Mouse (Mus musculus): ENCODE data around the gene H2-M2. TPM values are rescaled to one million over a fixed set of nuclear protein-coding genes. Genes with fewer than 3 reads are reported as not detected.
"Not testable (repeated sequence)": the region's sequence is repeated elsewhere in the genome, so short reads cannot be mapped to it uniquely, and the experiment has no call there.

The H2-M2 gene
- polyA plus RNA-seq (2014; fragmentation: Nextera tagmentation; extraction: Ambion mirVana), result not detected in 2 replicates

- no peak for DNase-seq (ENCODE audit: low spot score)
- no peaks in the 10 kb centered on the region for H3K4me1 ChIP-seq (ENCODE audit: control insufficient read depth, insufficient read depth, low read length)
Observed at GRCm38 (mm10) chr17:37483452-37483851, at the start of gene H2-M2. H2-M2 (minus strand) TSS chr17:37483552.

DNA sequence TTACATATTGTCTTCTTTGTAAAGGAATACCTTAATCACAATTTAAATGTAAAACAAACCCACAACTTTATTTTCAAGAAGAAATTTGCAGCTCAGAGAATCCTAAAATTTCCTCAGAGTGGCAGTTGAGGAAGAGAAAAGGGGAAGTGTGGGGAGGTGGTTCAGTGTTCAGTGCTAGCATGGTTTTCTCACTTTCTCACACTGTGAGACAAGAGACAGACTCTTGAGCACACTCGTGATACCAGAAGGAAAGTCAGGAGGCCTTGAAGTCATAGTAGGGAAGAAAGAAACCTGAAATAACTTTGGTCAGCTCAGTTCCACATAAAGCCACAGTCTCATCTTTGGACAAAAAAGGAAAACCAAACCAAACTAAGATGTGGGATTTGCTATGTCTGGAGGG is 42.1 kb upstream of the H2-M2 start:
- H3K9ac ChIP-seq (ENCODE audit: low read depth, low read length); H3K9me3 ChIP-seq (ENCODE audit: control insufficient read depth, low read length); H3K27ac ChIP-seq (replicated peaks; ENCODE audit: low read depth, low read length); H3K4me1 ChIP-seq (ENCODE audit: control insufficient read depth, insufficient read depth, low read length); H3K36me3 ChIP-seq (ENCODE audit: control insufficient read depth, insufficient read depth, low read length); ATAC-seq (ENCODE audit: low read depth); DNase-seq (ENCODE audit: low spot score); H3K4me2 ChIP-seq (ENCODE audit: low read depth, low read length); H3K4me3 ChIP-seq (ENCODE audit: low read depth, low read length); H3K27me3 ChIP-seq (replicated peaks; ENCODE audit: control insufficient read depth, insufficient read depth, low read length): not testable (repeated sequence)
- 61% methylated on average over 1 of the region's 1 CpGs for WGBS

More at GRCm38 (mm10) chr17:37483452-37483851, at the start of gene H2-M2:
- no peak within 1 kb of the TSS for H3K4me3 ChIP-seq (ENCODE audit: low read depth, low read length)
- no peak within 1 kb of the TSS for H3K4me2 ChIP-seq (ENCODE audit: low read depth, low read length)
- 0 out of 2 replicates have a peak, but pooled peaks cover 2% of the 10 kb centered on the region for H3K9me3 ChIP-seq (ENCODE audit: control insufficient read depth, low read length)
- no peak within 1 kb of the TSS for H3K9ac ChIP-seq (ENCODE audit: low read depth, low read length)
- H3K27ac ChIP-seq (replicated peaks; ENCODE audit: low read depth, low read length), result no peak within 1 kb of the TSS
- ATAC-seq (ENCODE audit: low read depth), result no peak
- H3K36me3 ChIP-seq (ENCODE audit: control insufficient read depth, insufficient read depth, low read length), result no peaks in the 10 kb centered on the region
- no peaks in the 10 kb centered on the region for H3K27me3 ChIP-seq (replicated peaks; ENCODE audit: control insufficient read depth, insufficient read depth, low read length)
- 81% methylated on average over 2 of the region's 2 CpGs for WGBS

GRCm38 (mm10) chr17:37524612-37525011 is 41.3 kb upstream of the H2-M2 start:
- not testable (repeated sequence) for H3K9me3 ChIP-seq (ENCODE audit: control insufficient read depth, low read length); H3K9ac ChIP-seq (ENCODE audit: low read depth, low read length); DNase-seq (ENCODE audit: low spot score); H3K36me3 ChIP-seq (ENCODE audit: control insufficient read depth, insufficient read depth, low read length); H3K4me2 ChIP-seq (ENCODE audit: low read depth, low read length); H3K27ac ChIP-seq (replicated peaks; ENCODE audit: low read depth, low read length); H3K27me3 ChIP-seq (replicated peaks; ENCODE audit: control insufficient read depth, insufficient read depth, low read length); H3K4me3 ChIP-seq (ENCODE audit: low read depth, low read length); ATAC-seq (ENCODE audit: low read depth); H3K4me1 ChIP-seq (ENCODE audit: control insufficient read depth, insufficient read depth, low read length)

DNA sequence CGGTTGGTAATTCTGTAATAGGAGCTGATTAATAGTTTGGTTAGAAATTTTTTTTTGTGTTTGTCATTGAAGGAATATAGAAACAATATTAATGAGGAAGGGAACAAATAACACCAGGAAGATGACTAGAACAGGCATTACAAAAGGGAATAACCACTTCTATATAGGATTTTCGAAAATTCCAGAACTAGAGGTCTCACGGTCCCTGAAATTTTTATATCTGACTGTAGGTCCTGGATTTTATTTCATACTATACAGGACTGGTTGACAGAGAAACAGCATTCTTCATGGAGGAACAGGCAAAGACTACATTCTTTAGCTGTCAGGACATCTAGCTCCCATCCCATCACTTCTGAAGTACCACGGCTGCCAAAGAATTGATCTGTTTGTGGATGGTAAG is 24.4 kb upstream of the H2-M2 start, which contains the start of gene Olfr111:
TSS of gene Olfr111 (plus strand) at position 301 of the 400 bp plus-strand sequence.
- DNase-seq (ENCODE audit: low spot score) (no peak), ATAC-seq (ENCODE audit: low read depth) (no peak)
- no peaks in the 10 kb centered on the region for H3K9me3 ChIP-seq (ENCODE audit: control insufficient read depth, low read length)
- no peaks in the 10 kb centered on the region for H3K4me1 ChIP-seq (ENCODE audit: control insufficient read depth, insufficient read depth, low read length)
- no peak within 1 kb of the TSS for H3K9ac ChIP-seq (ENCODE audit: low read depth, low read length)
- H3K4me3 ChIP-seq (ENCODE audit: low read depth, low read length), result no peak within 1 kb of the TSS
- H3K4me2 ChIP-seq (ENCODE audit: low read depth, low read length), result no peak within 1 kb of the TSS
- no peaks in the 10 kb centered on the region for H3K27me3 ChIP-seq (replicated peaks; ENCODE audit: control insufficient read depth, insufficient read depth, low read length)
- 86% methylated on average over 4 of the region's 4 CpGs for WGBS
- no peak within 1 kb of the TSS for H3K27ac ChIP-seq (replicated peaks; ENCODE audit: low read depth, low read length)
- H3K36me3 ChIP-seq (ENCODE audit: control insufficient read depth, insufficient read depth, low read length), result no peaks in the 10 kb centered on the region

DNA sequence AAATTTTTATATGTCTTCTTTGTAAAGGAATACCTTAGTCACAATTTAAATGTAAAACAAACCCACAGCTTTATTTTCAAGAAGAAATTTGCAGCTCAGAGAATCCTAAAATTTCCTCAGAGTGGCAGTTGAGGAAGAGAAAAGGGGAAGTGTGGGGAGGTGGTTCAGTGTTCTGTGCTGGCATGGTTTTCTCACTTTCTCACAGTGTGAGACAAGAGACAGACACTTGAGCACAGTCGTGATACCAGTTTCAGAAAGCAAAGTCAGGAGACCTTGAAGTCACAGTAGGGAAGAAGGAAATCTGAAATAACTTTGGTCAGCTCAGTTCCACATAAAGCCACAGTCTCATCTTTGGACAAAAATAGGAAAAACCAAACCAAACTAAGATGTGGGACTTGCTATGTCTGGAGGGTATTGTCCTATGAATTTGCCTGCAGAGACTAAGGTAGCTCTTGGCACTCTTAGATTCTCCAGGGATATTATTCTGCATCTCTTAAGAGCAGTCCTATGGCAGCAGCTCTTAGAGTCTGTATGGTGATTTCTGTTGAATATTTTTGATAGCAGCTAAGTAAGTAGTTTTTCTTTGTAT is 8.7 kb upstream of the H2-M2 start, which contains the start of gene Olfr110:
TSS of gene Olfr110 (plus strand) at position 539 of the 589 bp plus-strand sequence.
- no peak within 1 kb of the TSS for H3K27ac ChIP-seq (replicated peaks; ENCODE audit: low read depth, low read length)
- ATAC-seq (ENCODE audit: low read depth), result no peak
- WGBS, result 61% methylated on average over 1 of the region's 1 CpGs

GRCm38 (mm10) chr17:37458616-37459015 is 24.7 kb downstream of the H2-M2 start, which contains the start of gene Olfr109:
Olfr109 (plus strand) TSS chr17:37458916.
- Histone ChIP-seq H3K36me3 (ENCODE audit: control insufficient read depth, insufficient read depth, low read length) (no peaks in the 10 kb centered on the region), H3K27ac (replicated peaks; ENCODE audit: low read depth, low read length) (no peak within 1 kb of the TSS), H3K4me2 (ENCODE audit: low read depth, low read length) (no peak within 1 kb of the TSS), H3K27me3 (replicated peaks; ENCODE audit: control insufficient read depth, insufficient read depth, low read length) (no peaks in the 10 kb centered on the region), H3K9ac (ENCODE audit: low read depth, low read length) (no peak within 1 kb of the TSS), H3K4me1 (ENCODE audit: control insufficient read depth, insufficient read depth, low read length) (no peaks in the 10 kb centered on the region), H3K4me3 (ENCODE audit: low read depth, low read length) (no peak within 1 kb of the TSS), H3K9me3 (ENCODE audit: control insufficient read depth, low read length) (no peaks in the 10 kb centered on the region)
- 88% methylated on average over 1 of the region's 1 CpGs for WGBS
- ATAC-seq (ENCODE audit: low read depth) (no peak), DNase-seq (ENCODE audit: low spot score) (no peak)

More for the DNA sequence above, 8.7 kb upstream of the H2-M2 start, which contains the start of gene Olfr110:
- H3K4me1 ChIP-seq (ENCODE audit: control insufficient read depth, insufficient read depth, low read length), result no peaks in the 10 kb centered on the region
- H3K27me3 ChIP-seq (replicated peaks; ENCODE audit: control insufficient read depth, insufficient read depth, low read length), result no peaks in the 10 kb centered on the region
- H3K36me3 ChIP-seq (ENCODE audit: control insufficient read depth, insufficient read depth, low read length), result no peaks in the 10 kb centered on the region
- H3K4me3 ChIP-seq (ENCODE audit: low read depth, low read length), result no peak within 1 kb of the TSS
- H3K9ac ChIP-seq (ENCODE audit: low read depth, low read length), result no peak within 1 kb of the TSS
- H3K4me2 ChIP-seq (ENCODE audit: low read depth, low read length), result no peak within 1 kb of the TSS
- H3K9me3 ChIP-seq (ENCODE audit: control insufficient read depth, low read length), result no peaks in the 10 kb centered on the region
- no peak for DNase-seq (ENCODE audit: low spot score)

DNA sequence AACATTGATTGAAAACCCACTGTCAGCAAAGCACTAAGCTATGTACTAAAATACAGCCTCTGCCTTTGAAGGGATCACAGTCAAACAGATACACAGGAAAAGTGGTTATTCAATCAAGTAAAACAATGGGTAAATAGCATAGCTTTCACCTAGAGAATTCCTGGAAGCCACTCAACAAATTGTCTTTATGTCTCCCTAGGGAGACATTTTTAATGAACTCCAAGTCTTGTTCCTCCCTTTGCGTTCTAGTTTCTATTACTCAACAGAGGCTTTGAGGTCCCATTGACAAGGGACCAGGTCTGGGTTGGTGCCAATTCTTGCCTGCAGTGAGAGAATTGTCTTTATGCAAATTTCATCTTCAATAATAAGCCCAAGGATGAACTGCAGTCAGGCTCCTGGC is 38.2 kb downstream of the H2-M2 start, which contains the start of gene Olfr108:
TSS of gene Olfr108 (plus strand) at position 301 of the 400 bp plus-strand sequence.
- Histone ChIP-seq H3K36me3 (ENCODE audit: control insufficient read depth, insufficient read depth, low read length) (no peaks in the 10 kb centered on the region), H3K27me3 (replicated peaks; ENCODE audit: control insufficient read depth, insufficient read depth, low read length) (no peaks in the 10 kb centered on the region), H3K4me3 (ENCODE audit: low read depth, low read length) (no peak within 1 kb of the TSS), H3K9me3 (ENCODE audit: control insufficient read depth, low read length) (no peaks in the 10 kb centered on the region), H3K4me2 (ENCODE audit: low read depth, low read length) (no peak within 1 kb of the TSS), H3K4me1 (ENCODE audit: control insufficient read depth, insufficient read depth, low read length) (no peaks in the 10 kb centered on the region), H3K27ac (replicated peaks; ENCODE audit: low read depth, low read length) (no peak within 1 kb of the TSS), H3K9ac (ENCODE audit: low read depth, low read length) (no peak within 1 kb of the TSS)
- no peak for ATAC-seq (ENCODE audit: low read depth)
- 92% methylated on average over 1 of the region's 1 CpGs for whole genome bisulfite sequencing
- DNase-seq (ENCODE audit: low spot score), result no peak

All from embryonic facial prominence, embryonic 14.5 days (tissue).